Mouse (Mus musculus): ENCODE measurements at regions not wholly inside any gene's neighbourhood (a gene's known extent, or its start where the extent isn't known, plus 50 kb on each side); places are given as distances from the start of the nearest gene placed in this dataset.
A peak's percentile ranks its signal among the peaks of the same experiment; 100 is the strongest.
"Not testable (repeated sequence)": the region's sequence is repeated elsewhere in the genome, so short reads cannot be mapped to it uniquely, and the experiment has no call there.

DNA sequence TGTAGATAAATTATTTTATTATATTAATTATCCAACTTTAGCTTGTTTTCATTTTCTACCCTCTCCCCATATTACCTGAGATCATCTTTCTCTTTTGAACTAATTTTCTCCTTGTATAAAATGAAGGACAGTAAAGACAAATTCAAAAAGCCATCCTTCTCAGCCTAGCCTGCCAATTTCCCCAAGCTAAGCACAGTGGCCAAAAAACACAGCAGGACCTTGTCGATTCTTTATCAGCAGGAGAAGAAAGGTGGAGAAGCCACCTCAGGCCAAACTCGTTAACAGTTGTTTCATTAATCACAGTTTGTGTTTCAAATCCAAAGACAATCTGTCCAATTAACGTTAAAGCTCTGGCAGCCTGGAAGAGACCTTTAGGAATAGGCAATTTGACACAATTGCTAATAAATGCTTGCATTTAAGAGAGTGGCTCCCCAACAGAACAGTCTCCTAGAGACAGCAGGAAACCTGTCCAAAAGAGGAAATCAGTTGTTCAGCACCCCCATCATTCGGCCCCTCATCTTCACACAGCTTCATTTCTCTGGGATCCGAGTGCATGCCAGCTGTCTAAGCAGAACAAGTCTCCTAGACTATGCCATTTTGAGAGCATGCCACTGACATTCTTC, 135.7 kb upstream of the Tlr4 start:
- no peaks in the 10 kb centered on the region for H3K27me3 ChIP-seq (ENCODE audit: control insufficient read depth, insufficient read depth, low read length, poor library complexity, severe bottlenecking)
- no peaks in the 10 kb centered on the region for H3K36me3 ChIP-seq (ENCODE audit: control insufficient read depth, insufficient read depth, low read length, poor library complexity, severe bottlenecking)
- no peak for DNase-seq (ENCODE audit: low read depth, low spot score)

DNA sequence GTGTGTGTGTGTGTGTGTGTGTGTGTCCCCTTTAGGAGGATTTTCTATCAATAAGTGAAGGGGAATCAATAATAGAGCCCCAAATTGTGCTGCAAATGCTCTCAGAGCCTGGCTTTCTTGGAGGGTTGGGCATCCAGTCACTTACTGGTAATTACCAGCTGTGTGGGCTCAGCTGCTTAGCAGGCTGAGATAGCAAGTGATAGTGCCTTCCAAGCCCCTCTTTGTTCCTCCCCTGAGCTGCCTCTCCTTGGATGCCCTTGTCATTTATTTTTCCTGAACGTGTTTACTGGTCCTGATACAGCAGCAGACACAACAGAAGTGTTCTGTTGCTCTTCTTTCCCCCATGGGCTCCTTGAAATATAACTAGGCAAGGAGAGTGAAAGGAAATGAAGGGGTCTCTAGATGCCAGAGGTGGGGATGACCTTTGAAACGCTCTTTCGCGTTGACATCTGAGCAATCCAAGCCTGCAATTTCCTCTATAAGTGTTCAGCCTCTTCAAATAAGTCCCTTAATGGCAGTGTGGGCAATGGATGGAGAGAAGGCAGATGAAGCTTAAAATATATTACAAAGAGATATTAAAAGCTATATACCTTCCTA, 133.3 kb upstream of the Tlr4 start:
- no peak for DNase-seq (ENCODE audit: low read depth, low spot score)
- no peaks in the 10 kb centered on the region for H3K36me3 ChIP-seq (ENCODE audit: control insufficient read depth, insufficient read depth, low read length, poor library complexity, severe bottlenecking)
- no peaks in the 10 kb centered on the region for H3K27me3 ChIP-seq (ENCODE audit: control insufficient read depth, insufficient read depth, low read length, poor library complexity, severe bottlenecking)

DNA sequence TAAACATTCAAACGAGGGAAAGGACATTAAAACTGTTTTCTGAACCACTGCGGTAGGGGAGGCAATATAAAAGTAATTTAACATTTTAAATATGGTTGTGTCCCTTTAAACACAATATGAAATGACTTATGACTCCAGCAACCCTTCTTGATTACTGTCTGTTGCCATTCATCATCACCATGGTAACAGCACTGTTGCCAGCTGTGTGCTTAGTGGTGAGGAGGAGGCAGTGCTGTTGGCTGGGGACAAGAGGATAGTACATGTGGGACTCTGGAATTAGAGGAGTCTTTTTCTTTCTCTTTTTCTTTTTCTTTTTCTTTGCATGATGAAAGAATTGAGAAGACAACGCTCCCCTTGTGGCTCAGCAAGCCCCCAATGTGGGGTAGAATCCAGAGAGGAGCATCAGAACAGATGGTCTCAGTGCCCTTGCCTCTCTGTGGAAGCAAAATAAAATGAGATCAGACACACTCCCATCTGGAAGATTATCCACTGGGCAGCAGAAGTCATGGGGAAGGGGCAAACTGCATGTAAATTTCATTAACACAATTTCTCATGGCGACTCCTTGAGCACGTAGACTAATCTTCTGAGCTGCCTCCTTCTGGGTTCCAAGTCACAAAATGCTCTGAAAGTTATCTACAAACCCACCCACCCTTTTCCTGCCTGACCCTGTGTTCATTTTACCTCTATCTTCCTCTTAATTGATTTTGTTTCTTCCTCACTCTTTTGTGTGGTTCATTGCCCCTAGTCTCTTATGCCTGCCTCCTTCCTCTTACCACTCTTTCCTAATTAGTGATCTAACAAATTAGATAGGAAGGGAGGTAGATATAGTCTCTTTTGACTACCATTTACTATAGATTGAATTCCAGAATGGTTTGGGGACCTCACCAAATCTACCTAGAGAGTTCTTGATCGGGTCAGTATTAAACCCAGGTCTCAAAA, 111.3 kb upstream of the Tlr4 start:
- Histone ChIP-seq H3K27me3 (ENCODE audit: control insufficient read depth, insufficient read depth, low read length, poor library complexity, severe bottlenecking) (no peaks in the 10 kb centered on the region), H3K36me3 (ENCODE audit: control insufficient read depth, insufficient read depth, low read length, poor library complexity, severe bottlenecking) (no peaks in the 10 kb centered on the region)
- DNase-seq (ENCODE audit: low read depth, low spot score): no peak

DNA sequence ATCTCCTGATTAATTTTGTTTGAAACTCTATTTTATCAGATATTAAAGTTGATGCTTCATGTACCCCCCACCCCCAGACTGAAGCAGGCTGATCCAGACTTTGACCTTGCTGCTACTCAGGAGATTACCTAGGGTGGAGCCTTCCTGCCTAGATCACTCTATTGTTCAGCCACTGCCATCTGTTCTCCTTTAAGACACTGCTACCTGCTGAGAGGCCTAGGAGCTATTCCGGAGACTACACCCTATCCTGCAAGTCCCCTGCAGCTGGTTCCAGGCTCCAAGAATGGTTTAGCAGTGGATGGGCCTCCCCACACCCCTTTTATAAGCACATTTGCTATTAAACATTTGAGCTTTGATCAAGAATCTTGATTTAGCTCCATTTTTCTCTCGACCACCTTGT, 90.0 kb upstream of the Tlr4 start:
- no peaks in the 10 kb centered on the region for H3K36me3 ChIP-seq (ENCODE audit: control insufficient read depth, insufficient read depth, low read length, poor library complexity, severe bottlenecking)
- DNase-seq (ENCODE audit: low read depth, low spot score): no peak
- no peaks in the 10 kb centered on the region for H3K27me3 ChIP-seq (ENCODE audit: control insufficient read depth, insufficient read depth, low read length, poor library complexity, severe bottlenecking)

DNA sequence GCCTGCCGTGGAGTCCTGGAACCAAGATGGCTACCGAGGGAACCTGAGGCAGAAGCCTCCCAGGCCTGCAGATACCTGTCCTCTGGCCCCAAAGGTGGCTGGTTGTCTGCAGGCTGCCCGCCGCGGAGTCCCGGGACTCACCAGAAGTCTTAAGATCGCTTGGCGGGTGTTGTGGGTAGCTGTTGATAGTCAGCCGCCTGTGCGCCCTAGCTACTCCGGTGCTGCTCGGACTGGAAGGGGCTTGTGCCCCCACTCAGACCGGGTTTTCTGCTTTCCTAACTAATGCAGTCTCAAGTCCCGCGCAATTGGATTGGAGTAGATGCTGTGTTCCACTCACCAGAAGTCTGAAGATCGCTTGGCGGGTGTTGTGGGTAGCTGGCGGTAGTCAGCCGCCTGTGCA, 84.0 kb upstream of the Tlr4 start:
- not testable (repeated sequence) for DNase-seq (ENCODE audit: low read depth, low spot score); H3K36me3 ChIP-seq (ENCODE audit: control insufficient read depth, insufficient read depth, low read length, poor library complexity, severe bottlenecking); H3K27me3 ChIP-seq (ENCODE audit: control insufficient read depth, insufficient read depth, low read length, poor library complexity, severe bottlenecking)

DNA sequence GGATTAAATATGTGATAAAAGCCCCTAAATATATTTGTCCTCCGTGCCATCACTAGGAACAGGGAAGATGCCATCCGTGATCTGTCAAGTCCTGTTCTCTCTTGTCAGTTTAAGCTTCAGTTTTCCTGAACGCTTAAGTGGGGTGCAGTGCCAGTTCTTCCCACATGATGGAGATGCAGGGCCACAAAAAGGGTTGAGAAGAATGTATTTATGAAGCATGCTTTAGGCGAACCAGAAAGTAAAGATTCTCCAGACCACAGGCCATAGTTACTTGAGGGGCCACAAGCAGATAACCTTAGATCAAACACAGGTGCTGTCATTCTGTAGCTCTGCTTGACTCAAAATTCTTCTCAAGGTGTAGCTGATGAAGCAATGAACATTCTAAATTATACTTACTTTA, 58.6 kb upstream of the Tlr4 start:
- H3K27me3 ChIP-seq (ENCODE audit: control insufficient read depth, insufficient read depth, low read length, poor library complexity, severe bottlenecking): no peaks in the 10 kb centered on the region
- peak; percentile 59 for DNase-seq (ENCODE audit: low read depth, low spot score)
- no peaks in the 10 kb centered on the region for H3K36me3 ChIP-seq (ENCODE audit: control insufficient read depth, insufficient read depth, low read length, poor library complexity, severe bottlenecking)

Measured in splenic B cell, adult 2 months (primary cell).